Mouse (Mus musculus): ENCODE data around the gene Smg9. TPM values are rescaled to one million over a fixed set of nuclear protein-coding genes. Genes with fewer than 3 reads are reported as not detected.

The Smg9 gene
- polyA plus RNA-seq, 1 experiment from 2014 or later, result 17.5 TPM

- Histone ChIP-seq H3K9ac (ENCODE audit: low read depth, low read length) (no peak overlapping the region), H3K4me1 (ENCODE audit: control insufficient read depth, insufficient read depth, low read length) (no peaks in the 10 kb centered on the region), H3K4me3 (ENCODE audit: low read depth, low read length) (peak overlapping the region; percentile 10; the same call in 1 of the 2 replicates), H3K27ac (ENCODE audit: low read depth, low read length) (no peak overlapping the region), H3K4me2 (peak overlapping the region; percentile 22; the same call in 1 of the 2 replicates), H3K36me3 (ENCODE audit: control insufficient read depth, insufficient read depth, low read length) (no peaks in the 10 kb centered on the region), H3K9me3 (replicated peaks; ENCODE audit: control insufficient read depth, low read length) (no peaks in the 10 kb centered on the region; the same call in 1 of the 2 replicates), H3K27me3 (ENCODE audit: control insufficient read depth, insufficient read depth, low read length) (peaks cover 28% of the 10 kb centered on the region)
- 37% methylated on average over 11 of the region's 11 CpGs for WGBS (ENCODE audit: insufficient replicate concordance)
- no peak for ATAC-seq (replicated peaks; ENCODE audit: insufficient number of reproducible peaks, low FRiP score, low TSS enrichment)
Measured at GRCm38 (mm10) chr7:24431713-24432112, 32.3 kb downstream of the Smg9 start.

- Histone ChIP-seq H3K9me3 (replicated peaks; ENCODE audit: control insufficient read depth, low read length) (no peaks in the 10 kb centered on the region; the same call in 1 of the 2 replicates), H3K27me3 (ENCODE audit: control insufficient read depth, insufficient read depth, low read length) (peaks cover 28% of the 10 kb centered on the region), H3K27ac (ENCODE audit: low read depth, low read length) (no peak overlapping the region), H3K9ac (ENCODE audit: low read depth, low read length) (no peak overlapping the region), H3K4me1 (ENCODE audit: control insufficient read depth, insufficient read depth, low read length) (peaks cover 3% of the 10 kb centered on the region; the same call in 1 of the 2 replicates), H3K4me3 (ENCODE audit: low read depth, low read length) (no peak overlapping the region), H3K36me3 (ENCODE audit: control insufficient read depth, insufficient read depth, low read length) (no peaks in the 10 kb centered on the region), H3K4me2 (no peak overlapping the region)
- no peak for ATAC-seq (replicated peaks; ENCODE audit: insufficient number of reproducible peaks, low FRiP score, low TSS enrichment)
- WGBS (ENCODE audit: insufficient replicate concordance), result 69% methylated on average over 5 of the region's 5 CpGs
Measured at GRCm38 (mm10) chr7:24435305-24435704, 35.9 kb downstream of the Smg9 start.

GRCm38 (mm10) chr7:24437981-24438380 lies 38.6 kb downstream of the Smg9 start:
- peaks cover 13% of the 10 kb centered on the region for H3K27me3 ChIP-seq (ENCODE audit: control insufficient read depth, insufficient read depth, low read length)
- H3K4me1 ChIP-seq (ENCODE audit: control insufficient read depth, insufficient read depth, low read length), result peaks cover 3% of the 10 kb centered on the region; the same call in 1 of the 2 replicates
- H3K4me2 ChIP-seq, result no peak overlapping the region
- H3K9me3 ChIP-seq (replicated peaks; ENCODE audit: control insufficient read depth, low read length), result no peaks in the 10 kb centered on the region
- ATAC-seq (replicated peaks; ENCODE audit: insufficient number of reproducible peaks, low FRiP score, low TSS enrichment), result no peak
- 51% methylated on average over 10 of the region's 10 CpGs for WGBS (ENCODE audit: insufficient replicate concordance)
- no peaks in the 10 kb centered on the region for H3K36me3 ChIP-seq (ENCODE audit: control insufficient read depth, insufficient read depth, low read length)
- H3K4me3 ChIP-seq (ENCODE audit: low read depth, low read length), result no peak overlapping the region
- H3K27ac ChIP-seq (ENCODE audit: low read depth, low read length), result no peak overlapping the region
- 0 out of 2 replicates have a peak overlapping the region, but pooled peaks have one; percentile 16 for H3K9ac ChIP-seq (ENCODE audit: low read depth, low read length)

- Histone ChIP-seq H3K4me2 (no peak overlapping the region), H3K4me3 (ENCODE audit: low read depth, low read length) (no peak overlapping the region), H3K27ac (ENCODE audit: low read depth, low read length) (no peak overlapping the region), H3K27me3 (ENCODE audit: control insufficient read depth, insufficient read depth, low read length) (peaks cover 1% of the 10 kb centered on the region; the same call in 1 of the 2 replicates), H3K36me3 (ENCODE audit: control insufficient read depth, insufficient read depth, low read length) (no peaks in the 10 kb centered on the region), H3K9me3 (replicated peaks; ENCODE audit: control insufficient read depth, low read length) (no peaks in the 10 kb centered on the region), H3K4me1 (ENCODE audit: control insufficient read depth, insufficient read depth, low read length) (peaks cover 3% of the 10 kb centered on the region; the same call in 1 of the 2 replicates), H3K9ac (ENCODE audit: low read depth, low read length) (no peak overlapping the region)
- 86% methylated on average over 6 of the region's 6 CpGs for WGBS (ENCODE audit: insufficient replicate concordance)
- ATAC-seq (replicated peaks; ENCODE audit: insufficient number of reproducible peaks, low FRiP score, low TSS enrichment), result no peak
Measured at GRCm38 (mm10) chr7:24439191-24439590, 39.8 kb downstream of the Smg9 start.

GRCm38 (mm10) chr7:24439891-24440290 lies 40.5 kb downstream of the Smg9 start:
- 64% methylated on average over 7 of the region's 7 CpGs for WGBS (ENCODE audit: insufficient replicate concordance)
- no peaks in the 10 kb centered on the region for H3K27me3 ChIP-seq (ENCODE audit: control insufficient read depth, insufficient read depth, low read length)
- H3K9me3 ChIP-seq (replicated peaks; ENCODE audit: control insufficient read depth, low read length), result no peaks in the 10 kb centered on the region
- H3K4me3 ChIP-seq (ENCODE audit: low read depth, low read length), result no peak overlapping the region
- no peak overlapping the region for H3K27ac ChIP-seq (ENCODE audit: low read depth, low read length)
- no peak overlapping the region for H3K9ac ChIP-seq (ENCODE audit: low read depth, low read length)
- peaks cover 3% of the 10 kb centered on the region; the same call in 1 of the 2 replicates for H3K4me1 ChIP-seq (ENCODE audit: control insufficient read depth, insufficient read depth, low read length)
- no peaks in the 10 kb centered on the region for H3K36me3 ChIP-seq (ENCODE audit: control insufficient read depth, insufficient read depth, low read length)
- ATAC-seq (replicated peaks; ENCODE audit: insufficient number of reproducible peaks, low FRiP score, low TSS enrichment), result no peak
- H3K4me2 ChIP-seq, result no peak overlapping the region

DNA sequence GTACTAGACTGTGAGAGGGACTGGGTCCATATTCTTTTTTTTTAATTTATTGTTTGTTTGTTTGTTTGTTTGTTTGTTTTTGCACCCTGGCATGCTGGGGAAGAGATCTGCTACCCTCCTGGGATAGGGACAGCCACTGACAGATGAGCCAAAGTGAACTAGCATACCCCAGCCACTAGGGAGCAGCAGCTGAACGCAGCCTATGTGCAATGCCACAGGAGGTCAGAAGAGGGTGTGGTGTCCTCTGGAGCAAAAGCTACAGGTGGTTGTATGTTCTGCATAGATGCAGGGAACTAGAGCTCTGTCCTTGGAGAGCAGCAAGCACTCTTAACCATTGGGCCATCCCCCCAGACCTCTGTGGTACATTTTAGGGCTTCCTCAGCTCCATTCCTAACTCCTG lies 42.4 kb downstream of the Smg9 start:
- no peak overlapping the region for H3K4me3 ChIP-seq (ENCODE audit: low read depth, low read length)
- no peaks in the 10 kb centered on the region for H3K36me3 ChIP-seq (ENCODE audit: control insufficient read depth, insufficient read depth, low read length)
- no peak overlapping the region for H3K4me2 ChIP-seq
- H3K27ac ChIP-seq (ENCODE audit: low read depth, low read length), result no peak overlapping the region
- no peaks in the 10 kb centered on the region for H3K27me3 ChIP-seq (ENCODE audit: control insufficient read depth, insufficient read depth, low read length)
- WGBS (ENCODE audit: insufficient replicate concordance), result 13% methylated on average over 1 of the region's 1 CpGs
- H3K4me1 ChIP-seq (ENCODE audit: control insufficient read depth, insufficient read depth, low read length), result peaks cover 3% of the 10 kb centered on the region; the same call in 1 of the 2 replicates
- no peak for ATAC-seq (replicated peaks; ENCODE audit: insufficient number of reproducible peaks, low FRiP score, low TSS enrichment)
- no peak overlapping the region for H3K9ac ChIP-seq (ENCODE audit: low read depth, low read length)
- no peaks in the 10 kb centered on the region for H3K9me3 ChIP-seq (replicated peaks; ENCODE audit: control insufficient read depth, low read length)

DNA sequence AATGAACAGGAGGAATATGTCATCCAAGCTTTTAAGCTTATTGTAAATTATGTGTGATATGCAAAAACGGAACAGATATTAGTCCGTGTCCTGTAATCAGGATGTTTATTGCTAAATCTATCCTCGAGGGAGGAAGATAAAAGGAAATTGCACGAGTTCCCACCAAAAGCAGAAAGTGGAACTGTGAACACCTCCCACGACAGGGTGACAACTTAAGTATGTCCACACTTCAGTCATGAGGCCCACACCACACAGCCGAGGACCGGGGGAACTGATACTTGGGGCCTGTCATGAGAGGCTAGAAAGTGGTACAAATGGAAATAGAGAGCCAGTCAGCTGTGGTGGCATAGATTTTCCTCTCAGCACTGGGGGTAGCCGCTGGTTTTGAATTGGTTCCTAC lies 42.9 kb downstream of the Smg9 start:
- 61% methylated on average over 8 of the region's 8 CpGs for WGBS (ENCODE audit: insufficient replicate concordance)
- no peak overlapping the region for H3K4me3 ChIP-seq (ENCODE audit: low read depth, low read length)
- H3K27ac ChIP-seq (ENCODE audit: low read depth, low read length), result no peak overlapping the region
- peaks cover 3% of the 10 kb centered on the region; the same call in 1 of the 2 replicates for H3K4me1 ChIP-seq (ENCODE audit: control insufficient read depth, insufficient read depth, low read length)
- H3K36me3 ChIP-seq (ENCODE audit: control insufficient read depth, insufficient read depth, low read length), result no peaks in the 10 kb centered on the region
- no peak overlapping the region for H3K4me2 ChIP-seq
- no peaks in the 10 kb centered on the region for H3K9me3 ChIP-seq (replicated peaks; ENCODE audit: control insufficient read depth, low read length)
- no peak overlapping the region for H3K9ac ChIP-seq (ENCODE audit: low read depth, low read length)
- no peak for ATAC-seq (replicated peaks; ENCODE audit: insufficient number of reproducible peaks, low FRiP score, low TSS enrichment)
- H3K27me3 ChIP-seq (ENCODE audit: control insufficient read depth, insufficient read depth, low read length), result no peaks in the 10 kb centered on the region

DNA sequence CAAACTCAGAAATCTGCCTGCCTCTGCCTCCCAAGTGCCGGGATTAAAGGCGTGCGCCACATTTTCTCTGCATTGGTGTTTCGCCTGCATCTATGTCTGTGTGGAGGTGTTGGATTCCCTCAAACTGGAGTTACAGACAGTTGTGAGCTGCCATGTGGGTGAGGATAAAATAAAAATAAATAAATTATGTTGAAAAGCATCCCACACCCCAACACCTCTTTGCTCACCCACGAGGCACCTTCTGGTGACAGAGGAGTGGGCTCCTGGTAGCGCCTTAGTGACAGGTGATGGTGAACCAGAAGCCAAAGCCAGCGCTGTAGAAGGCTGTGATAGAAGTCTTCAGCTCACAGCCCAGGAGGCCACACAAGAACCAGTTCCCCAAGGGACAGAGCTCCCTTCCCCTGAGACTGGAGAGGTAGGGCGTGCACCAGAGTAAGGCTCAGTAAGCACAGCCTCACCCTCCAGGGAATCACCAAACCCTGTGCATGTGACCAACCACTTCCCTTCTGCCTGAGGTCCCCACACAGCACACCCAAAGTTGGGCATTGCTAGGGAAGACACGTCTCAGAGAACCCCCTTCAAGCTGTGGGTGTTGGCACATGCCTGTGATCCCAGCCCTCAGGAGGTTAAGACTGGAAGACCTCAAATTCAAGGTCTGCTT lies 46.0 kb downstream of the Smg9 start:
- ATAC-seq (replicated peaks; ENCODE audit: insufficient number of reproducible peaks, low FRiP score, low TSS enrichment), result no peak
- WGBS (ENCODE audit: insufficient replicate concordance), result 85% methylated on average over 9 of the region's 9 CpGs
- Histone ChIP-seq H3K36me3 (ENCODE audit: control insufficient read depth, insufficient read depth, low read length) (no peaks in the 10 kb centered on the region), H3K27ac (ENCODE audit: low read depth, low read length) (no peak overlapping the region), H3K4me3 (ENCODE audit: low read depth, low read length) (no peak overlapping the region), H3K4me2 (no peak overlapping the region), H3K27me3 (ENCODE audit: control insufficient read depth, insufficient read depth, low read length) (no peaks in the 10 kb centered on the region), H3K4me1 (ENCODE audit: control insufficient read depth, insufficient read depth, low read length) (no peaks in the 10 kb centered on the region), H3K9me3 (replicated peaks; ENCODE audit: control insufficient read depth, low read length) (no peaks in the 10 kb centered on the region), H3K9ac (ENCODE audit: low read depth, low read length) (no peak overlapping the region)

Data from heart, embryonic 11.5 days (tissue).